Mouse (Mus musculus): ENCODE data around the gene Gm47841.
A peak's percentile ranks its signal among the peaks of the same experiment; 100 is the strongest.

- peak; percentile 27; the same call in 1 of the 2 replicates for TF ChIP-seq CTCF (IDR thresholded peaks at IDR 0.05; ENCODE audit: low read depth)
- TF ChIP-seq EP300 (optimal IDR thresholded peaks at IDR 0.05): no peak
Measured at GRCm38 (mm10) chr15:101052560-101053501, 5.6 kb upstream of the Gm47841 start.

All from stomach, postnatal 0 days (tissue).